Mouse (Mus musculus) limb, embryonic 14.5 days (tissue): Measurements from ENCODE around the gene Myoz1. TPM values are rescaled to one million over a fixed set of nuclear protein-coding genes. Genes with fewer than 3 reads are reported as not detected.

Experiments used
- ATAC-seq: fragments of 200-750 bp; cut with Nextera tagmentation; 2 replicates; pipeline ENCODE4 v1.8.0; 2017; ENCODE audit warnings: low read depth, moderate number of reproducible peaks, moderate TSS enrichment; ENCODE audit not compliant: low FRiP score
- DNase-seq: peaks from one replicate; pipeline ENCODE4 v3.0.0-alpha.2; 2015; ENCODE audit warnings: low spot score
- H3K27ac ChIP-seq: fragments of 300-500 bp; sonication (generic); replicated peaks from 2 replicates; pipeline ENCODE4 v1.5.1; 2014; ENCODE audit warnings: low read depth, mild to moderate bottlenecking, low read length, moderate library complexity, mixed read lengths
- H3K27me3 ChIP-seq: fragments of 300-500 bp; sonication (generic); 2 replicates; pipeline ENCODE4 v1.6.1; 2014; ENCODE audit warnings: low read length, mixed read lengths; ENCODE audit not compliant: control insufficient read depth, insufficient read depth
- H3K36me3 ChIP-seq: fragments of 300-500 bp; sonication (generic); 2 replicates; pipeline ENCODE4 v1.6.1; 2014; ENCODE audit warnings: mild to moderate bottlenecking, low read length, moderate library complexity, mixed read lengths; ENCODE audit not compliant: control insufficient read depth, insufficient read depth
- H3K4me1 ChIP-seq: fragments of 300-500 bp; sonication (generic); 2 replicates; pipeline ENCODE4 v1.6.1; 2014; ENCODE audit warnings: antibody characterized with exemption, low read length, mixed read lengths; ENCODE audit not compliant: control insufficient read depth, insufficient read depth
- H3K4me2 ChIP-seq: fragments of 300-500 bp; sonication (generic); replicated peaks from 2 replicates; pipeline ENCODE4 v1.6.1; 2014; ENCODE audit warnings: low read depth, mild to moderate bottlenecking, low read length, moderate library complexity; ENCODE audit not compliant: severe bottlenecking
- H3K4me3 ChIP-seq: fragments of 300-500 bp; sonication (generic); replicated peaks from 2 replicates; pipeline ENCODE4 v1.5.1; 2014; ENCODE audit warnings: low read length
- H3K9ac ChIP-seq: fragments of 300-500 bp; sonication (generic); 2 replicates; pipeline ENCODE4 v1.6.1; 2014; ENCODE audit warnings: mild to moderate bottlenecking, low read depth, low read length, moderate library complexity; ENCODE audit not compliant: severe bottlenecking
- H3K9me3 ChIP-seq: fragments of 300-500 bp; sonication (generic); 2 replicates; pipeline ENCODE4 v1.6.1; 2016; ENCODE audit warnings: low read length; ENCODE audit not compliant: control insufficient read depth
- POLR2A ChIP-seq: fragments of 200-500 bp; IDR thresholded peaks from 2 replicates; pipeline ENCODE4 v1.8.0; 2012; ENCODE audit warnings: inconsistent platforms, mild to moderate bottlenecking, moderate library complexity, borderline replicate concordance; ENCODE audit not compliant: insufficient read depth, insufficient read length; ENCODE audit errors: extremely low read depth
- WGBS: fragments of 180-500 bp; shearing (Covaris S2); extraction: QIAGEN DNeasy Blood & Tissue Kit; methylation state at CpG from one replicate; pipeline ENCODE4 v1.1.7; 2014; 5-methylcytosine and 5-hydroxymethylcytosine counted together
- polyA plus RNA-seq, 2 experiments: library from polyadenylated mRNA; depleted of rRNA in 1 of 2; stranded (reverse) in 1 of 2; unstranded in 1 of 2; fragments of >200 nt; fragmentation: Nextera tagmentation in 1 of 2; extraction: Ambion mirVana in 1 of 2; gene quantifications; 2 replicates each; pipeline versions ENCODE4 v1.2.1 to v1.2.3; 2012 to 2014

The Myoz1 gene
- polyA plus RNA-seq, 2 experiments: 8.5 to 9.7 TPM

GRCm38 (mm10) chr14:20618211-20618610 lies 38.1 kb downstream of the Myoz1 start:
- TF ChIP-seq POLR2A: no peak
- Histone ChIP-seq H3K4me3 (no peak overlapping the region), H3K9me3 (no peaks in the 10 kb centered on the region), H3K4me2 (no peak overlapping the region), H3K27ac (0 out of 2 replicates have a peak overlapping the region, but pooled peaks have one; percentile 2), H3K36me3 (0 out of 2 replicates have a peak, but pooled peaks cover 5% of the 10 kb centered on the region), H3K27me3 (no peaks in the 10 kb centered on the region), H3K4me1 (no peaks in the 10 kb centered on the region), H3K9ac (no peak overlapping the region)
- 81% methylated on average over 5 of the region's 5 CpGs for WGBS
- ATAC-seq (no peak), DNase-seq (no peak)

GRCm38 (mm10) chr14:20616421-20616820 lies 39.9 kb downstream of the Myoz1 start:
- ATAC-seq (no peak), DNase-seq (no peak)
- no peaks in the 10 kb centered on the region for H3K9me3 ChIP-seq
- no peak overlapping the region for H3K9ac ChIP-seq
- no peak overlapping the region for H3K27ac ChIP-seq
- TF ChIP-seq POLR2A: no peak
- no peaks in the 10 kb centered on the region for H3K4me1 ChIP-seq
- H3K4me2 ChIP-seq: no peak overlapping the region
- H3K27me3 ChIP-seq: no peaks in the 10 kb centered on the region
- no peak overlapping the region for H3K4me3 ChIP-seq
- 47% methylated on average over 2 of the region's 2 CpGs for WGBS
- H3K36me3 ChIP-seq: 0 out of 2 replicates have a peak, but pooled peaks cover 5% of the 10 kb centered on the region

- H3K9ac ChIP-seq: no peak overlapping the region
- no peak overlapping the region for H3K4me2 ChIP-seq
- no peaks in the 10 kb centered on the region for H3K27me3 ChIP-seq
- ATAC-seq (no peak), DNase-seq (no peak)
- no peaks in the 10 kb centered on the region for H3K4me1 ChIP-seq
- no peak overlapping the region for H3K27ac ChIP-seq
- no peaks in the 10 kb centered on the region for H3K9me3 ChIP-seq
- H3K36me3 ChIP-seq: 0 out of 2 replicates have a peak, but pooled peaks cover under 1% of the 10 kb centered on the region
- no peak overlapping the region for H3K4me3 ChIP-seq
- WGBS: 100% methylated on average over 2 of the region's 2 CpGs
- no peak for TF ChIP-seq POLR2A
Observed at GRCm38 (mm10) chr14:20615075-20615474, 41.3 kb downstream of the Myoz1 start.

- H3K9ac ChIP-seq: no peak overlapping the region
- H3K4me3 ChIP-seq: no peak overlapping the region
- no peak for ATAC-seq
Observed at GRCm38 (mm10) chr14:20612820-20613219, 43.5 kb downstream of the Myoz1 start.

GRCm38 (mm10) chr14:20610146-20610545 lies 46.2 kb downstream of the Myoz1 start:
- Histone ChIP-seq H3K9me3 (no peaks in the 10 kb centered on the region), H3K27me3 (no peaks in the 10 kb centered on the region), H3K4me3 (no peak overlapping the region), H3K4me1 (no peaks in the 10 kb centered on the region), H3K27ac (no peak overlapping the region; the same call in 1 of the 2 replicates), H3K9ac (no peak overlapping the region), H3K36me3 (peaks cover 2% of the 10 kb centered on the region; the same call in 1 of the 2 replicates), H3K4me2 (no peak overlapping the region)
- 80% methylated on average over 4 of the region's 4 CpGs for WGBS
- no peak for ATAC-seq
- DNase-seq: peak; percentile 55
- TF ChIP-seq POLR2A: no peak

More at GRCm38 (mm10) chr14:20612820-20613219, 43.5 kb downstream of the Myoz1 start:
- H3K36me3 ChIP-seq: no peaks in the 10 kb centered on the region
- no peak for DNase-seq
- H3K4me2 ChIP-seq: no peak overlapping the region
- H3K9me3 ChIP-seq: no peaks in the 10 kb centered on the region
- no peak overlapping the region for H3K27ac ChIP-seq
- no peaks in the 10 kb centered on the region for H3K4me1 ChIP-seq
- no peaks in the 10 kb centered on the region for H3K27me3 ChIP-seq
- WGBS: 86% methylated on average over 1 of the region's 1 CpGs
- TF ChIP-seq POLR2A: no peak

- no peaks in the 10 kb centered on the region for H3K27me3 ChIP-seq
- no peaks in the 10 kb centered on the region for H3K4me1 ChIP-seq
- 80% methylated on average over 3 of the region's 3 CpGs for WGBS
- H3K27ac ChIP-seq: no peak overlapping the region
- no peak overlapping the region for H3K4me2 ChIP-seq
- no peaks in the 10 kb centered on the region for H3K9me3 ChIP-seq
- no peak for TF ChIP-seq POLR2A
- DNase-seq (no peak), ATAC-seq (no peak)
- peaks cover 2% of the 10 kb centered on the region; the same call in 1 of the 2 replicates for H3K36me3 ChIP-seq
- H3K9ac ChIP-seq: no peak overlapping the region
- H3K4me3 ChIP-seq: no peak overlapping the region
Observed at GRCm38 (mm10) chr14:20609519-20609918, 46.8 kb downstream of the Myoz1 start.
